Mouse (Mus musculus): ENCODE measurements around the gene Rnf182.

GRCm38 (mm10) chr13:43677159-43677882, 61.8 kb downstream of the Rnf182 start:
- TF ChIP-seq POLR2A (IDR thresholded peaks at IDR 0.05; ENCODE audit: low read depth, low read length) (no peak), CTCF (IDR thresholded peaks at IDR 0.05; ENCODE audit: extremely low read depth, insufficient read length, insufficient replicate concordance, low read depth, low read length) (no peak)
